Mouse (Mus musculus) forebrain, embryonic 11.5 days (tissue): ENCODE measurements around the gene Lexm. TPM values are rescaled to one million over a fixed set of nuclear protein-coding genes. Genes with fewer than 3 reads are reported as not detected.

Experiments used
- ATAC-seq: fragments of 200-750 bp; cut with Nextera tagmentation; replicated peaks from 2 replicates; pipeline ENCODE4 v1.8.0; 2017; ENCODE audit warnings: moderate TSS enrichment; ENCODE audit not compliant: low FRiP score
- DNase-seq: peaks from one replicate; pipeline ENCODE4 v3.0.0-alpha.2; 2017; ENCODE audit warnings: low spot score
- H3K27ac ChIP-seq: fragments of 300-500 bp; sonication (generic); 2 replicates; pipeline ENCODE4 v1.5.1; 2014; ENCODE audit warnings: low read depth, low read length
- H3K27me3 ChIP-seq: fragments of 300-500 bp; sonication (generic); 2 replicates; pipeline ENCODE4 v1.6.1; 2014; ENCODE audit warnings: mild to moderate bottlenecking, low read length, mixed read lengths; ENCODE audit not compliant: control insufficient read depth, insufficient read depth
- H3K36me3 ChIP-seq: fragments of 300-500 bp; sonication (generic); 2 replicates; pipeline ENCODE4 v1.6.1; 2014; ENCODE audit warnings: mild to moderate bottlenecking, low read length, moderate library complexity, mixed read lengths; ENCODE audit not compliant: control insufficient read depth, insufficient read depth
- H3K4me1 ChIP-seq: fragments of 300-500 bp; sonication (generic); replicated peaks from 2 replicates; pipeline ENCODE4 v1.6.1; 2014; ENCODE audit warnings: low read length, mixed read lengths; ENCODE audit not compliant: control insufficient read depth, insufficient read depth
- H3K4me2 ChIP-seq: fragments of 300-500 bp; sonication (generic); 2 replicates; pipeline ENCODE4 v1.6.1; 2014; ENCODE audit warnings: low read depth, mild to moderate bottlenecking, low read length, moderate library complexity, mixed read lengths; ENCODE audit not compliant: severe bottlenecking
- H3K4me3 ChIP-seq: fragments of 300-500 bp; sonication (generic); 2 replicates; pipeline ENCODE4 v1.5.1; 2014; ENCODE audit warnings: low read depth, low read length
- H3K9ac ChIP-seq: fragments of 300-500 bp; sonication (generic); 2 replicates; pipeline ENCODE4 v1.6.1; 2014; ENCODE audit warnings: low read length
- H3K9me3 ChIP-seq: fragments of 300-500 bp; sonication (generic); 2 replicates; pipeline ENCODE4 v1.6.1; 2016; ENCODE audit warnings: low read length, mixed read lengths; ENCODE audit not compliant: control insufficient read depth
- WGBS: fragments of 180-500 bp; shearing (Covaris S2); extraction: QIAGEN DNeasy Blood & Tissue Kit; methylation state at CpG from one replicate; pipeline ENCODE4 v1.1.7; 2014; 5-methylcytosine and 5-hydroxymethylcytosine counted together
- polyA plus RNA-seq: library from polyadenylated mRNA; unstranded; fragments of >200 nt; fragmentation: Nextera tagmentation; extraction: Ambion mirVana; gene quantifications from 2 replicates; pipeline ENCODE4 v1.2.1, GENCODE M21; 2014

Gene Lexm
- polyA plus RNA-seq, 1 experiment from 2014 or later: 0.21 TPM

- no peaks in the 10 kb centered on the region for H3K36me3 ChIP-seq
- H3K9ac ChIP-seq: no peak overlapping the region
- DNase-seq (no peak), ATAC-seq (no peak)
- H3K27me3 ChIP-seq: no peaks in the 10 kb centered on the region
- no peaks in the 10 kb centered on the region for H3K9me3 ChIP-seq
- no peak overlapping the region for H3K27ac ChIP-seq
- no peak overlapping the region for H3K4me3 ChIP-seq
- peaks cover 1% of the 10 kb centered on the region; the same call in 1 of the 2 replicates for H3K4me1 ChIP-seq
- no peak overlapping the region for H3K4me2 ChIP-seq
- WGBS: 85% methylated on average over 5 of the region's 5 CpGs
These were observed 59.8 kb downstream of the Lexm start for GRCm38 (mm10) chr4:106557262-106557661.

GRCm38 (mm10) chr4:106550516-106551166 is 66.4 kb downstream of the Lexm start:
- DNase-seq (no peak), ATAC-seq (no peak)
- Histone ChIP-seq H3K27me3 (no peaks in the 10 kb centered on the region), H3K27ac (no peak overlapping the region), H3K9me3 (no peaks in the 10 kb centered on the region), H3K36me3 (no peaks in the 10 kb centered on the region), H3K4me1 (no peaks in the 10 kb centered on the region), H3K9ac (no peak overlapping the region), H3K4me3 (no peak overlapping the region), H3K4me2 (no peak overlapping the region)
- 88% methylated on average over 8 of the region's 8 CpGs for WGBS

- ATAC-seq (no peak), DNase-seq (no peak)
- Histone ChIP-seq H3K36me3 (no peaks in the 10 kb centered on the region), H3K27ac (no peak overlapping the region), H3K27me3 (no peaks in the 10 kb centered on the region), H3K4me1 (no peaks in the 10 kb centered on the region), H3K9ac (no peak overlapping the region), H3K4me2 (no peak overlapping the region), H3K9me3 (no peaks in the 10 kb centered on the region), H3K4me3 (no peak overlapping the region)
- WGBS: 82% methylated on average over 3 of the region's 3 CpGs
These were observed 68.9 kb downstream of the Lexm start for GRCm38 (mm10) chr4:106548113-106548512.

GRCm38 (mm10) chr4:106546896-106547295 is 70.1 kb downstream of the Lexm start:
- Histone ChIP-seq H3K4me3 (no peak overlapping the region), H3K36me3 (no peaks in the 10 kb centered on the region), H3K27me3 (no peaks in the 10 kb centered on the region), H3K4me2 (no peak overlapping the region), H3K9ac (no peak overlapping the region), H3K27ac (no peak overlapping the region), H3K9me3 (no peaks in the 10 kb centered on the region), H3K4me1 (no peaks in the 10 kb centered on the region)
- no peak for DNase-seq
- WGBS: 74% methylated on average over 1 of the region's 1 CpGs
- ATAC-seq: no peak

- 72% methylated on average over 8 of the region's 8 CpGs for WGBS
- H3K27ac ChIP-seq: no peak overlapping the region
- H3K4me2 ChIP-seq: no peak overlapping the region
- no peak overlapping the region for H3K9ac ChIP-seq
- H3K4me1 ChIP-seq: no peaks in the 10 kb centered on the region
- ATAC-seq (no peak), DNase-seq (no peak)
- no peaks in the 10 kb centered on the region for H3K36me3 ChIP-seq
- H3K4me3 ChIP-seq: no peak overlapping the region
- no peaks in the 10 kb centered on the region for H3K27me3 ChIP-seq
- no peaks in the 10 kb centered on the region for H3K9me3 ChIP-seq
These were observed 71.1 kb downstream of the Lexm start for GRCm38 (mm10) chr4:106545817-106546373.

GRCm38 (mm10) chr4:106542211-106542610 is 74.8 kb downstream of the Lexm start:
- no peak overlapping the region for H3K27ac ChIP-seq
- no peak overlapping the region for H3K9ac ChIP-seq
- no peak overlapping the region for H3K4me3 ChIP-seq
- H3K4me1 ChIP-seq: no peaks in the 10 kb centered on the region
- H3K4me2 ChIP-seq: no peak overlapping the region
- no peaks in the 10 kb centered on the region for H3K36me3 ChIP-seq
- no peaks in the 10 kb centered on the region for H3K9me3 ChIP-seq
- WGBS: 86% methylated on average over 2 of the region's 2 CpGs
- no peaks in the 10 kb centered on the region for H3K27me3 ChIP-seq
- no peak for ATAC-seq
- no peak for DNase-seq

GRCm38 (mm10) chr4:106541491-106541890 is 75.5 kb downstream of the Lexm start:
- Histone ChIP-seq H3K27me3 (no peaks in the 10 kb centered on the region), H3K4me1 (no peaks in the 10 kb centered on the region), H3K4me3 (no peak overlapping the region), H3K9me3 (no peaks in the 10 kb centered on the region), H3K9ac (no peak overlapping the region), H3K27ac (no peak overlapping the region), H3K4me2 (no peak overlapping the region), H3K36me3 (no peaks in the 10 kb centered on the region)
- no peak for ATAC-seq
- WGBS: 77% methylated on average over 3 of the region's 3 CpGs
- no peak for DNase-seq
